Mouse (Mus musculus): ENCODE data around the gene Camta1. TPM values are rescaled to one million over a fixed set of nuclear protein-coding genes. Genes with fewer than 3 reads are reported as not detected.

Gene Camta1
- polyA plus RNA-seq, 1 experiment, result 7.7 TPM

DNA sequence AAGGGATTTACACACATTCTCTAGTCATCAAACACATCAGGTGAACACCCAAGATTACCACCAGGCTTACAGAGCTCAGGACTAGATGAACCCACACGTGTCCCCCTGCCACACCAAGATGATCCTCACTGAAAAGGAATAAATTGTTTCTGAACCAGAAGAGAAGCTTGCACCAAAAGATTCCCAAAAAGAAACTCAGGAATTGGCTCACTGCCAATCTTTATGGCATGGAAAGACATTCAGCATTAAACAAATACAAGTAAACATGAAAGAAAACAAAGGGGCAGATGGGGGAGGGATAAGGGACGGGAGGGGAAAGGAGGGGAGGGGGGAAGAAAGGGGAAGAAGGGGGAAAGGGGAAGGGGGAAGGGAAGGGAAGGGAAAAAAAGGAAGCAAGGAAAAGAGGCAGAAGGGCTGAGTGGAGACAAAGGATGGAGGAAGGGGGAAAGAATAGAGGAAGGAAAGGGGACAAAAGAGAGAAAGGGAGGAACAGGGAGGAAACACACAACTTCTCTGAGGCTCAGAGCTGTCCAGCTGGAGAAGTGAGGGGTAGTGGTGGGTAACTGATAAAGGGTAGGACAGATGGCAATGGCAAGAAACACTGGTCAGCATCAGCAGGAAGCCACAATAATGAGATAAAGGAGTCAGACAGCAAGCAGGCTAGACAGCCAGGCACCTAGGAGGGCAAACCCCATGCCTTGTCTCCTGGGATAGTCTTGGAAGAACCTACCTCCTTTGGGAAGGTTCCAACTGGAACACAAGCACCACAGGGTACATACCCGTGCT, 43.5 kb downstream of the Camta1 start:
- WGBS, result 68% methylated on average over 3 of the region's 3 CpGs
- no peak for DNase-seq
- H3K4me1 ChIP-seq (ENCODE audit: control insufficient read depth, insufficient read depth, low read length), result peaks cover 8% of the 10 kb centered on the region
- no peaks in the 10 kb centered on the region for H3K27me3 ChIP-seq (replicated peaks; ENCODE audit: control insufficient read depth, insufficient read depth, low read length)
- TF ChIP-seq POLR2A (IDR thresholded peaks at IDR 0.05; ENCODE audit: low read depth, low read length) (no peak), CTCF (conservative IDR thresholded peaks at IDR 0.05; ENCODE audit: insufficient read depth, insufficient read length, low read depth, low read length) (no peak)
- no peak overlapping the region for H3K27ac ChIP-seq (ENCODE audit: insufficient read depth, low read depth, low read length)
- no peaks in the 10 kb centered on the region for H3K36me3 ChIP-seq (ENCODE audit: control insufficient read depth, insufficient read depth, low read length)
- no peak overlapping the region for H3K4me3 ChIP-seq (ENCODE audit: insufficient read depth, low read depth, low read length)

DNA sequence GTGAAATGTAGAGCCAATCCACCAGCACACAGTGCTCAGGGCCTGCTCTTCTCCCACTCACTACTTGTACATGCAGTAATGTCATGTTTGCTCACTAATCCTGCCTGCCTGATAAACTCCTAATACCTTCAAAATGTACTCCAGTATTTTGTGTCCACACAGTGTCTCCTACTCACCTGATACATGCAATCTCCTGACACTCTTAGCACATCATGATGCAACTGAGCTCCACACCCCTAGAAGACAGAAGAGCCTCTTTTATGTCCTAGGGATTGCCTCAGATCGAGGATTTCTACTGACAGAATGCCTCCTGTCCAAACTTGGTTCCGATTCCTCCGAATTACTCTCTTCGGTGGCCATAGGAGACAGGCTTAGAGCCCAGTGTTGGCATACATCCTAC, 48.0 kb downstream of the Camta1 start:
- Histone ChIP-seq H3K4me3 (ENCODE audit: insufficient read depth, low read depth, low read length) (no peak overlapping the region), H3K4me1 (ENCODE audit: control insufficient read depth, insufficient read depth, low read length) (no peaks in the 10 kb centered on the region), H3K27ac (ENCODE audit: insufficient read depth, low read depth, low read length) (no peak overlapping the region), H3K36me3 (ENCODE audit: control insufficient read depth, insufficient read depth, low read length) (no peaks in the 10 kb centered on the region), H3K27me3 (replicated peaks; ENCODE audit: control insufficient read depth, insufficient read depth, low read length) (no peaks in the 10 kb centered on the region)
- DNase-seq, result no peak
- WGBS, result 94% methylated on average over 4 of the region's 4 CpGs
- TF ChIP-seq POLR2A (IDR thresholded peaks at IDR 0.05; ENCODE audit: low read depth, low read length), result no peak
- no peak for TF ChIP-seq CTCF (conservative IDR thresholded peaks at IDR 0.05; ENCODE audit: insufficient read depth, insufficient read length, low read depth, low read length)

DNA sequence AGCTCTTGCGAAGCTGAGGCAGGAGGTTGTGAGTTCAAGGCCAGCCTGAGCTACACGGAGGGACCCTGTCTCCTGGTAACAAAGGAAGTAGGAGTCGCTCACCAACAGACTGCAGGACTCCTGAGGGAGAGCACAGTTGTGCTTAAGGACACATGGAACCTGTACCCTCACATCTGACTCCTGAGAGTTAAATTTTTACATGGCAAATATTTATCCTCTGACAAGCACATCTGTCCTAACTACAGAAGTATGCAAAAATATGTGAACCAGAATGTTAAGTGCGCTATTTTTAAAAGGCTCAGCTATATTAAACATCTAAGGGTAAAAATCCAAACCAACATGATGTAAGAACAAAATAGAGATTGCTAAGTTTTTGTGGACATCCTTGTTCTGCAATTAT, 56.0 kb downstream of the Camta1 start:
- 44% methylated on average over 4 of the region's 4 CpGs for WGBS
- TF ChIP-seq CTCF (conservative IDR thresholded peaks at IDR 0.05; ENCODE audit: insufficient read depth, insufficient read length, low read depth, low read length) (no peak), POLR2A (IDR thresholded peaks at IDR 0.05; ENCODE audit: low read depth, low read length) (no peak)
- Histone ChIP-seq H3K4me1 (ENCODE audit: control insufficient read depth, insufficient read depth, low read length) (peaks cover 31% of the 10 kb centered on the region), H3K36me3 (ENCODE audit: control insufficient read depth, insufficient read depth, low read length) (no peaks in the 10 kb centered on the region), H3K4me3 (ENCODE audit: insufficient read depth, low read depth, low read length) (no peak overlapping the region), H3K27ac (ENCODE audit: insufficient read depth, low read depth, low read length) (no peak overlapping the region), H3K27me3 (replicated peaks; ENCODE audit: control insufficient read depth, insufficient read depth, low read length) (no peaks in the 10 kb centered on the region)
- no peak for DNase-seq

DNA sequence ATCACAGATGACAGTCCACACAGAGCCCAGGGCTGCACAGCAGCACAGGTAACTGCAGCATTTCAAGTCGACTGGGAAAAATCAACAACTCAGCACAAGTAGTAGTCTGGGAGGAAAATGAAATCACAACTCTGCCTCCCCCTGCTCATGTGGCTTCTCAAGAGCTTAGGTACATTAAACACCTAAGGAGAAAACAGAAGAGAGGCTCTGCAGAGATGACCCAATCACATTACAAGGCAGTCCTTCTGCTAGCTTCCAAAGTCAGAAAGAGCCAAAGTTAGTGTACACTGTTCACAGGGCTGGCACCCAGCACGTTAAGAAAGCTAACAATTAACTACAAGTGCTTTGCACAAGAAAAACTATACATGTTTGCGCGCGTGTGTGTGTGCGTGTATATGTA, 56.6 kb downstream of the Camta1 start:
- Histone ChIP-seq H3K27ac (ENCODE audit: insufficient read depth, low read depth, low read length) (no peak overlapping the region), H3K36me3 (ENCODE audit: control insufficient read depth, insufficient read depth, low read length) (no peaks in the 10 kb centered on the region), H3K4me1 (ENCODE audit: control insufficient read depth, insufficient read depth, low read length) (peaks cover 31% of the 10 kb centered on the region), H3K4me3 (ENCODE audit: insufficient read depth, low read depth, low read length) (no peak overlapping the region), H3K27me3 (replicated peaks; ENCODE audit: control insufficient read depth, insufficient read depth, low read length) (no peaks in the 10 kb centered on the region)
- TF ChIP-seq POLR2A (IDR thresholded peaks at IDR 0.05; ENCODE audit: low read depth, low read length), result no peak
- no peak for TF ChIP-seq CTCF (conservative IDR thresholded peaks at IDR 0.05; ENCODE audit: insufficient read depth, insufficient read length, low read depth, low read length)
- WGBS, result 38% methylated on average over 6 of the region's 6 CpGs
- DNase-seq, result peak; percentile 56

DNA sequence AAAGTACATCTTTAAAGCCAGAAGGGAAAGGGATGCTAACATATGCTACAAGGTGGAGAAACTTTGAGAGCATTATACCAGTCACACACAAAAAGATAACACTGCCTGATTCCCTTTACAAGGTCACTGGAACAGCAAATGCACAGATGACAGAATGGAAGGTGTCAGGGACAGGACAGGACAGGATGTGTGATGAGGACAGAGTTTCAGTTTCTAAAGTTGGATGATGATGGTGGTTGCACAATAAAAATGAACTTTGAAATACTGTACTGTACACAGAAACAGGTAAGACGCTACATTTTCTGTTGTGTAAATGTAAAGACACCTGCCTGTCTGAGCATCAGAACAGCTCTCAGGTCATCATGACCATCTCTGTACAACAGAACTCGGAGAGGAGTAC, 57.5 kb downstream of the Camta1 start:
- no peaks in the 10 kb centered on the region for H3K36me3 ChIP-seq (ENCODE audit: control insufficient read depth, insufficient read depth, low read length)
- TF ChIP-seq POLR2A (IDR thresholded peaks at IDR 0.05; ENCODE audit: low read depth, low read length) (no peak), CTCF (conservative IDR thresholded peaks at IDR 0.05; ENCODE audit: insufficient read depth, insufficient read length, low read depth, low read length) (no peak)
- no peak for DNase-seq
- peaks cover 31% of the 10 kb centered on the region for H3K4me1 ChIP-seq (ENCODE audit: control insufficient read depth, insufficient read depth, low read length)
- no peak overlapping the region for H3K4me3 ChIP-seq (ENCODE audit: insufficient read depth, low read depth, low read length)
- WGBS, result 79% methylated on average over 2 of the region's 2 CpGs
- H3K27ac ChIP-seq (ENCODE audit: insufficient read depth, low read depth, low read length), result no peak overlapping the region
- H3K27me3 ChIP-seq (replicated peaks; ENCODE audit: control insufficient read depth, insufficient read depth, low read length), result no peaks in the 10 kb centered on the region

DNA sequence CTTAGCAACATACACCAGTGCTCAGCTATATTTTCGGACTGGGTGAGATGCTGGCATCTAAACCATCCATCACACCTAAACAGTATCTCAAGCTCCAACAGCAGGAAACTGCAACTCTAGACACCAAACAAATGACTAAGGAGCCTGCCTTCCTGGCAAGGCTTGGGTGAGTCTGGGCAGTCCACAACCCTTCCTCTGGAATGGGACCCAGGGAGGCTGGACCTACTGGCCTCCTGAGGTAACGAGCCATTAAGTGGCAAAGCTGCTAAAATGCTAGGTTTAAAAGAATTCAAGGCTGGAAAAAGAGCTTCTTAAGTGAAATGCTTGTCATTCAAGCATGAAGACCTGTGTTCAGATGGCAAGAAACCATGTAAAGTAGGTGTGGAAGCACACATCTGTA, 63.0 kb downstream of the Camta1 start:
- peaks cover 23% of the 10 kb centered on the region for H3K4me1 ChIP-seq (ENCODE audit: control insufficient read depth, insufficient read depth, low read length)
- no peak for TF ChIP-seq POLR2A (IDR thresholded peaks at IDR 0.05; ENCODE audit: low read depth, low read length)
- DNase-seq, result peak; percentile 64
- H3K4me3 ChIP-seq (ENCODE audit: insufficient read depth, low read depth, low read length), result no peak overlapping the region
- H3K27me3 ChIP-seq (replicated peaks; ENCODE audit: control insufficient read depth, insufficient read depth, low read length), result no peaks in the 10 kb centered on the region
- 50% methylated on average over 2 of the region's 2 CpGs for WGBS
- H3K36me3 ChIP-seq (ENCODE audit: control insufficient read depth, insufficient read depth, low read length), result no peaks in the 10 kb centered on the region
- no peak overlapping the region for H3K27ac ChIP-seq (ENCODE audit: insufficient read depth, low read depth, low read length)

DNA sequence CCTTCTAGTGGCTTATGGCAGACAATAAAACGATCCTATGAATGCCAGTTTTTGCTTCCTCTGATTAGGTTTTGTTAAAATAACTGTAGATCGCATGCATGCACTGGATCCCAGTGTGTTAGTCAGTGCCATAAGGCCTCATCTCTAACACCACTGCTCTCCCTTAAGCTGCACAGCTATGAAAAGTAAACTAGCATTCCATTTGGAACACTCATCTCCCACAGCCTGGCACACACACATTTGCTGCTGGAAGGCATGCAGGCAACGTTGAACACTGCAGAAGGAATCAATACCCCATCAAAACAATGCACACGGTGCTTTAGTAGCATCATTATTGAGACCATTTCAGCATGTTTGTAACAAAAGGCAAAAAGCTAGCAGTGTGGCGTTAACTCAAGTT, 68.0 kb downstream of the Camta1 start:
- Histone ChIP-seq H3K4me1 (ENCODE audit: control insufficient read depth, insufficient read depth, low read length) (peaks cover 5% of the 10 kb centered on the region; the same call in 1 of the 2 replicates), H3K4me3 (ENCODE audit: insufficient read depth, low read depth, low read length) (no peak overlapping the region), H3K27ac (ENCODE audit: insufficient read depth, low read depth, low read length) (no peak overlapping the region), H3K36me3 (ENCODE audit: control insufficient read depth, insufficient read depth, low read length) (no peaks in the 10 kb centered on the region), H3K27me3 (replicated peaks; ENCODE audit: control insufficient read depth, insufficient read depth, low read length) (no peaks in the 10 kb centered on the region)
- DNase-seq, result no peak
- 82% methylated on average over 5 of the region's 5 CpGs for WGBS
- TF ChIP-seq POLR2A (IDR thresholded peaks at IDR 0.05; ENCODE audit: low read depth, low read length) (no peak), CTCF (conservative IDR thresholded peaks at IDR 0.05; ENCODE audit: insufficient read depth, insufficient read length, low read depth, low read length) (no peak)
